Mouse (Mus musculus): ENCODE results near the gene Thumpd1. TPM values are rescaled to one million over a fixed set of nuclear protein-coding genes. Genes with fewer than 3 reads are reported as not detected.

Thumpd1 gene
- total RNA-seq, 2 experiments from 2014 or later, result 16.0 to 17.2 TPM

- DNase-seq, result no peak
Measured at GRCm38 (mm10) chr7:119670925-119671324, 49.7 kb downstream of the Thumpd1 start.

- no peak for DNase-seq
Measured at GRCm38 (mm10) chr7:119670395-119670794, 50.2 kb downstream of the Thumpd1 start.

- DNase-seq, result no peak
Measured at GRCm38 (mm10) chr7:119667893-119668292, 52.7 kb downstream of the Thumpd1 start.

Other genes with a start within 250 kb of the Thumpd1 start
- not detected for gene Umod, start 241.5 kb downstream of the Thumpd1 start, total RNA-seq (2021)
- 10 to 100 TPM; 19.8 to 21.8 TPM for gene Acsm5, start 201.3 kb downstream of the Thumpd1 start, total RNA-seq (2021)
- gene Pdilt, start 197.3 kb downstream of the Thumpd1 start, total RNA-seq (2021), result not detected
- gene Acsm2, start 166.5 kb downstream of the Thumpd1 start, total RNA-seq (2021), result not detected
- gene Acsm1, start 113.8 kb downstream of the Thumpd1 start, total RNA-seq (2021), result under 1 TPM in 1 of 2 experiments, not detected in 1; 0.57 TPM
- gene Acsm4, start 30.8 kb downstream of the Thumpd1 start, total RNA-seq (2021), result not detected
- 1 to 10 TPM in 1 of 2 experiments, not detected in 1; 5.7 TPM for gene Acsm3, start 40.1 kb upstream of the Thumpd1 start, total RNA-seq (2021)
- gene Rexo5, start 73.2 kb upstream of the Thumpd1 start, total RNA-seq (2021), result 1 to 10 TPM; 1.1 to 2.1 TPM
- gene Eri2, start 73.3 kb upstream of the Thumpd1 start, total RNA-seq (2021), result 1 to 10 TPM; 1.3 to 1.4 TPM
- gene Lyrm1, start 175.1 kb upstream of the Thumpd1 start, total RNA-seq (2021), result 1 to 10 TPM; 7.2 to 9.6 TPM
- 10 to 100 TPM; 13.1 to 15.3 TPM for gene Dcun1d3, start 175.5 kb upstream of the Thumpd1 start, total RNA-seq (2021)

Data from heart, adult 18-20 months (tissue).